Mouse (Mus musculus) testis, adult 2 months (tissue): ENCODE results near the gene Spdl1. TPM values are rescaled to one million over a fixed set of nuclear protein-coding genes. Genes with fewer than 3 reads are reported as not detected.

Experiments used
- H3K27ac ChIP-seq: fragments of 200-500 bp; 2 replicates; pipeline ENCODE4 v1.5.1; 2012; ENCODE audit warnings: low read depth, low read length; ENCODE audit not compliant: control insufficient read depth, insufficient read depth
- H3K27me3 ChIP-seq: fragments of 200-500 bp; 2 replicates; pipeline ENCODE4 v1.6.1; 2012; ENCODE audit warnings: mild to moderate bottlenecking, low read length, moderate library complexity; ENCODE audit not compliant: control insufficient read depth, insufficient read depth
- H3K36me3 ChIP-seq: fragments of 200-500 bp; 2 replicates; pipeline ENCODE4 v1.6.1; 2012; ENCODE audit warnings: mild to moderate bottlenecking, low read length; ENCODE audit not compliant: control insufficient read depth, insufficient read depth
- H3K4me1 ChIP-seq: fragments of 200-500 bp; 2 replicates; pipeline ENCODE4 v1.6.1; 2012; ENCODE audit warnings: low read length; ENCODE audit not compliant: control insufficient read depth, insufficient read depth
- H3K4me3 ChIP-seq: fragments of 200-500 bp; 2 replicates; pipeline ENCODE4 v1.5.1; 2012; ENCODE audit warnings: low read depth, mild to moderate bottlenecking, low read length, moderate library complexity, mixed read lengths; ENCODE audit not compliant: control insufficient read depth
- CTCF ChIP-seq: fragments of 200-500 bp; IDR thresholded peaks from 2 replicates; pipeline ENCODE4 v1.5.1; 2012; ENCODE audit warnings: low read depth, mild to moderate bottlenecking, inconsistent platforms, low read length, moderate library complexity; ENCODE audit not compliant: control insufficient read depth, insufficient read depth, insufficient replicate concordance
- POLR2A ChIP-seq: fragments of 200-500 bp; IDR thresholded peaks from 2 replicates; pipeline ENCODE4 v1.6.1; 2012; ENCODE audit warnings: low read depth, mild to moderate bottlenecking, inconsistent platforms, low read length, moderate library complexity; ENCODE audit not compliant: control insufficient read depth
- polyA plus RNA-seq: library from polyadenylated mRNA; depleted of rRNA; stranded (reverse); fragments of >200 nt; gene quantifications from 2 replicates; pipeline ENCODE4 v1.2.3, GENCODE M21; 2012

The Spdl1 gene
- polyA plus RNA-seq, 1 experiment: 4.1 TPM

GRCm38 (mm10) chr11:34796097-34796496 is 37.3 kb downstream of the Spdl1 start:
- H3K4me3 ChIP-seq: no peak overlapping the region
- no peak for TF ChIP-seq CTCF
- TF ChIP-seq POLR2A: no peak
- H3K27me3 ChIP-seq: no peaks in the 10 kb centered on the region
- peaks cover 3% of the 10 kb centered on the region for H3K4me1 ChIP-seq
- no peak overlapping the region for H3K27ac ChIP-seq
- H3K36me3 ChIP-seq: no peaks in the 10 kb centered on the region

GRCm38 (mm10) chr11:34791872-34792271 is 41.6 kb downstream of the Spdl1 start:
- H3K4me3 ChIP-seq: no peak overlapping the region
- no peaks in the 10 kb centered on the region for H3K27me3 ChIP-seq
- H3K27ac ChIP-seq: no peak overlapping the region
- no peak for TF ChIP-seq CTCF
- no peak for TF ChIP-seq POLR2A
- H3K36me3 ChIP-seq: no peaks in the 10 kb centered on the region
- peaks cover 3% of the 10 kb centered on the region for H3K4me1 ChIP-seq

- Histone ChIP-seq H3K4me3 (no peak overlapping the region), H3K4me1 (peaks cover 9% of the 10 kb centered on the region), H3K36me3 (no peaks in the 10 kb centered on the region), H3K27ac (no peak overlapping the region), H3K27me3 (no peaks in the 10 kb centered on the region)
- no peak for TF ChIP-seq CTCF
- no peak for TF ChIP-seq POLR2A
Measured at GRCm38 (mm10) chr11:34784864-34785263, 48.6 kb downstream of the Spdl1 start.

- peaks cover 9% of the 10 kb centered on the region for H3K4me1 ChIP-seq
- TF ChIP-seq POLR2A (no peak), CTCF (no peak)
- H3K27me3 ChIP-seq: no peaks in the 10 kb centered on the region
- H3K27ac ChIP-seq: no peak within 1 kb of the TSS
- H3K4me3 ChIP-seq: peak within 1 kb of the TSS; percentile 59
- no peaks in the 10 kb centered on the region for H3K36me3 ChIP-seq
Measured at GRCm38 (mm10) chr11:34783587-34784043, 49.8 kb downstream of the Spdl1 start, which contains the start of gene Dock2. Gene Dock2 (minus strand): TSS chr11:34783892.

GRCm38 (mm10) chr11:34782516-34783430 is 50.7 kb downstream of the Spdl1 start:
- H3K27me3 ChIP-seq: no peaks in the 10 kb centered on the region
- H3K36me3 ChIP-seq: no peaks in the 10 kb centered on the region
- H3K4me3 ChIP-seq: peak overlapping the region; percentile 59
- H3K27ac ChIP-seq: no peak overlapping the region
- H3K4me1 ChIP-seq: peaks cover 9% of the 10 kb centered on the region
- no peak for TF ChIP-seq CTCF
- TF ChIP-seq POLR2A: 0 out of 2 replicates have a peak, but pooled peaks have one; percentile 15

GRCm38 (mm10) chr11:34780786-34781185 is 52.7 kb downstream of the Spdl1 start:
- Histone ChIP-seq H3K4me3 (no peak overlapping the region), H3K36me3 (no peaks in the 10 kb centered on the region), H3K4me1 (peaks cover 9% of the 10 kb centered on the region), H3K27me3 (no peaks in the 10 kb centered on the region), H3K27ac (no peak overlapping the region)
- TF ChIP-seq CTCF: no peak

GRCm38 (mm10) chr11:34779966-34780365 is 53.5 kb downstream of the Spdl1 start:
- TF ChIP-seq CTCF: no peak
- no peak for TF ChIP-seq POLR2A
- H3K4me1 ChIP-seq: peaks cover 9% of the 10 kb centered on the region
- no peaks in the 10 kb centered on the region for H3K27me3 ChIP-seq
- H3K4me3 ChIP-seq: no peak overlapping the region
- H3K27ac ChIP-seq: no peak overlapping the region
- H3K36me3 ChIP-seq: no peaks in the 10 kb centered on the region
